Mouse (Mus musculus) liver, embryonic 16.5 days (tissue): ENCODE measurements around the gene Btbd8. TPM values are rescaled to one million over a fixed set of nuclear protein-coding genes. Genes with fewer than 3 reads are reported as not detected.

ENCODE experiments used
- ATAC-seq: fragments of 200-750 bp; cut with Nextera tagmentation; 2 replicates; pipeline ENCODE4 v1.8.0; 2017; ENCODE audit warnings: low read depth, mild to moderate bottlenecking, moderate number of reproducible peaks, moderate library complexity
- H3K27ac ChIP-seq: fragments of 300-500 bp; sonication (generic); 2 replicates; pipeline ENCODE4 v1.5.1; 2014; ENCODE audit warnings: mild to moderate bottlenecking, low read length
- H3K27me3 ChIP-seq: fragments of 300-500 bp; sonication (generic); 2 replicates; pipeline ENCODE4 v1.6.1; 2014; ENCODE audit warnings: low read depth, low read length, mixed read lengths; ENCODE audit not compliant: control insufficient read depth, insufficient read depth
- H3K36me3 ChIP-seq: fragments of 300-500 bp; sonication (generic); 2 replicates; pipeline ENCODE4 v1.6.1; 2014; ENCODE audit warnings: mild to moderate bottlenecking; ENCODE audit not compliant: control insufficient read depth, insufficient read depth
- H3K4me1 ChIP-seq: fragments of 300-500 bp; sonication (generic); 2 replicates; pipeline ENCODE4 v1.6.1; 2014; ENCODE audit warnings: low read depth, low read length, mixed read lengths; ENCODE audit not compliant: control insufficient read depth
- H3K4me2 ChIP-seq: fragments of 300-500 bp; sonication (generic); 2 replicates; pipeline ENCODE4 v1.6.1; 2014; ENCODE audit warnings: low read depth, low read length, mixed read lengths
- H3K4me3 ChIP-seq: fragments of 300-500 bp; sonication (generic); 2 replicates; pipeline ENCODE4 v1.5.1; 2014; ENCODE audit warnings: low read depth, mild to moderate bottlenecking, low read length
- H3K9ac ChIP-seq: fragments of 300-500 bp; sonication (generic); 2 replicates; pipeline ENCODE4 v1.6.1; 2014; ENCODE audit warnings: low read depth, low read length
- H3K9me3 ChIP-seq: fragments of 300-500 bp; sonication (generic); replicated peaks from 2 replicates; pipeline ENCODE4 v1.6.1; 2016; ENCODE audit warnings: low read length; ENCODE audit not compliant: control insufficient read depth
- WGBS: fragments of 180-500 bp; shearing (Covaris S2); extraction: QIAGEN DNeasy Blood & Tissue Kit; methylation state at CpG from one replicate; pipeline ENCODE4 v1.1.7; 2014; ENCODE audit not compliant: insufficient replicate concordance; 5-methylcytosine and 5-hydroxymethylcytosine counted together
- polyA plus RNA-seq: library from polyadenylated mRNA; unstranded; fragments of >200 nt; fragmentation: Nextera tagmentation; extraction: Ambion mirVana; gene quantifications from 2 replicates; pipeline ENCODE4 v1.2.1, GENCODE M21; 2015

The Btbd8 gene
- polyA plus RNA-seq, 1 experiment from 2014 or later: 0.99 TPM

DNA sequence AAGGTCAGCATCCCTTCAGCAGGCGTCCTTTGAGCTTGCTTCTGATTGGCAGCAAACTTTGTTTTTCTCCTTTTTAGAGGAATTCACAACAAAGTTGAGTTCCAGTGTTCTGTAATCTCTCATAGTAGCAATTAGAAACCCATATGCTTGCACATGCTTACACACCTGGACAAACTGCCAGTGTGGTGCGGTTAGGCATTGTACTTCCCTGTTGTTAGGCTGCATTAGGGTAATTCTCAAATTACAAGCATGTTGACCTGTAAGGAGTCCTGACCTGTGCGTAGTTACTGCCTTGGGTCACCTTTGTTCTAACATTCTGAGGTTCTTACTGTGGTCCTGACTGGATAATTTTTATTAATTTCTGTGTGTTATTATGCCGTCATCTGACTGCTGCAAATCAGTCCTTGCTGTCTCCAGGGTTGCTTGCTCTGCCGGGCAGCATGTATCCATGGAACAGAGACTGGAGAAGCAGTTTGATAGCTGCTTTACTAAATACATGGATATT, 61.1 kb downstream of the Btbd8 start:
- no peak for ATAC-seq
- Histone ChIP-seq H3K27me3 (no peaks in the 10 kb centered on the region), H3K9me3 (no peaks in the 10 kb centered on the region; the same call in 1 of the 2 replicates), H3K4me2 (no peak overlapping the region), H3K9ac (no peak overlapping the region), H3K27ac (no peak overlapping the region), H3K4me3 (no peak overlapping the region), H3K4me1 (no peaks in the 10 kb centered on the region), H3K36me3 (no peaks in the 10 kb centered on the region)
- WGBS: 71% methylated on average over 5 of the region's 5 CpGs

DNA sequence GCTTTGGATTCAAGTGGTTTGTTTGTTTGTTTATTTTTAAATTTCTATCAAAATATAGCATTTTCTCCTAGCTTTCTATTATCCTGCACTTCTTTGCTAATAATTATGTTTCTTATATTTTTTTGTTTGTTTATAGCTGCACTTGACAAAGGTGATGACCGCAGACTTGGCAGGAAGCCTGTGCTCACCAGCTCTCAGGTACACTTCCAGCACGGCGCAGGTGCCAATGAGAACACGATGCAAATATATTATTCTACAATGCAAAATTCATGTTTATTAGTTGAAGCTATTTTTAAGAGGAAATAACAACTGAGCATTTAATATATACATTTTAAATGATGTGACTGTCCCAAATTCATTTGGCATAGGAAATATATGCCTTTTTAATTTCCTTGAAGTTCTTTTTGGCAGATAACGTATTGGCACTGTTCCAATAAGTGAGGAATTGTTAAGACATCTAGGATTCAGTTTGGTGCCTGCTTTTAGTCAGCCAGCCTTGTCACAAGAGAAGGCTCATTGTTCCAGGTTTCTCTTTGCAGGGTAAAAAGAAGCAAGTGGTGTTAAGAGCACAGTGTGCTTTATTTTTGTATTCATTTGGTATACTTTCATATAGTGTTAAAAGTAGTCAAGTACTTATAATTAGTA, 62.2 kb downstream of the Btbd8 start:
- H3K9me3 ChIP-seq: no peaks in the 10 kb centered on the region
- H3K9ac ChIP-seq: no peak overlapping the region
- no peak for ATAC-seq
- no peaks in the 10 kb centered on the region for H3K36me3 ChIP-seq
- no peak overlapping the region for H3K4me3 ChIP-seq
- 78% methylated on average over 5 of the region's 5 CpGs for WGBS
- H3K27me3 ChIP-seq: no peaks in the 10 kb centered on the region
- H3K4me1 ChIP-seq: no peaks in the 10 kb centered on the region
- no peak overlapping the region for H3K27ac ChIP-seq
- H3K4me2 ChIP-seq: no peak overlapping the region

DNA sequence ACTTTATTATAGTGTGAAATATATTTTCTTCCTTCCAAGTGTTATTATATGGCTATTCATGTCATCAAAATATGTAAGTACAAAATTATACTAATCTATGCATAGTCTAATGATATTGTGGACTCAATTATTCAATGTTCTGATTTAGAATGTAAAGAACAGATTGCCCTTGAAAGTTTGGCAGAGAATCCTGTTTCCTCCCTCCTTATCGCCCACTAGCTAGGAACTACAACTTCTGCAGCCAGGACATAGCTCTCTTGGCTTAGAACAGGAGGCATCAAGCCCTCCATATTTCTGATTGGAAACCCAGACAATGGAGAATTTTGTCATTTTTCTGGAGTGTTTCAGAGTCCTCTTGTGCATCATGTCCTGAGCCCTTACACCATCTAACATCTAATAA, 62.9 kb downstream of the Btbd8 start:
- Histone ChIP-seq H3K4me1 (no peaks in the 10 kb centered on the region), H3K4me2 (no peak overlapping the region), H3K27me3 (no peaks in the 10 kb centered on the region), H3K36me3 (no peaks in the 10 kb centered on the region), H3K4me3 (no peak overlapping the region), H3K9ac (no peak overlapping the region), H3K9me3 (no peaks in the 10 kb centered on the region), H3K27ac (no peak overlapping the region)
- WGBS: 53% methylated on average over 1 of the region's 1 CpGs
- no peak for ATAC-seq

DNA sequence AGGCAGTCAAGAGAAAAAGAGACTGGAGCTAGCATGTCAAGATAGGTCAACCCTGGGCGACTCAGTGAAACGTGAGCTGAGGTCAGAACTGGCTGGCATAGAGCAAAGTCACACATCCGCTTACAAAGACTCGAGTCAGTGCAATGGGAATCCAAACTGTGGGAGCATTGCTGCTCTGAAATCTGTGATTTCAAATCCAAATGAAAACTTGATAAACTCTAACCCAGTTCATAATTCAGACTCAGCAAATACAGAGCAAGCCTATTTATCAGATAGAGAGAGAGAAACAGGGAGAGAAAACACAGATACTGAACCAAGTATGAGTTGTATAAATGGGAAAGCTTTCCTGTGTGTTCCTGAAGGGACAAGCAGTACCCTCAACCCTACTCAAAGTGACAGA, 69.5 kb downstream of the Btbd8 start, which contains the start of gene Gm42669:
Gene Gm42669, plus strand, starts transcription at position 301 of the 400 bp plus-strand sequence.
- Histone ChIP-seq H3K27ac (no peak within 1 kb of the TSS), H3K4me1 (no peaks in the 10 kb centered on the region), H3K9ac (no peak within 1 kb of the TSS), H3K36me3 (no peaks in the 10 kb centered on the region), H3K4me2 (no peak within 1 kb of the TSS), H3K4me3 (no peak within 1 kb of the TSS), H3K9me3 (no peaks in the 10 kb centered on the region), H3K27me3 (no peaks in the 10 kb centered on the region)
- WGBS: 62% methylated on average over 4 of the region's 4 CpGs
- no peak for ATAC-seq

DNA sequence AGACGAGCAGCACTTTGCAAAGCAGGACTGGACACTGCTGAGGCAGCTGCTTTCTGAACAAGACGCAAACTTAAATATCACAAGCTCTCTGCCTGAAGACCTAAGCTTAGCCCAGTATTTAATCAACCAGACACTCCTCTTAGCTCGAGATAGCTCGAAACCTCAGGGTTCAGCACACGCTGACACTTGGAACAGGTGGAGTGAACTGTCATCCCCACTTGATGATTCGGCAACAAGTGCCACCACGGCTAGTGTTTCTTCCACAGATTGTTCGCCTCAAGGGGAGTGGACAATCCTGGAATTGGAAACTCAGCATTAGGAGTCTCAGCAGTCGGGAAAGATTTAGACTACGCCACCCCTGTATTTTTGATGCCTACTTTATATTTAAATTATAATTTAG, 72.7 kb downstream of the Btbd8 start:
- Histone ChIP-seq H3K9me3 (no peaks in the 10 kb centered on the region), H3K27ac (no peak overlapping the region), H3K27me3 (no peaks in the 10 kb centered on the region), H3K4me3 (no peak overlapping the region), H3K4me1 (no peaks in the 10 kb centered on the region), H3K36me3 (no peaks in the 10 kb centered on the region), H3K4me2 (no peak overlapping the region), H3K9ac (no peak overlapping the region)
- no peak for ATAC-seq
- WGBS: 71% methylated on average over 10 of the region's 10 CpGs

DNA sequence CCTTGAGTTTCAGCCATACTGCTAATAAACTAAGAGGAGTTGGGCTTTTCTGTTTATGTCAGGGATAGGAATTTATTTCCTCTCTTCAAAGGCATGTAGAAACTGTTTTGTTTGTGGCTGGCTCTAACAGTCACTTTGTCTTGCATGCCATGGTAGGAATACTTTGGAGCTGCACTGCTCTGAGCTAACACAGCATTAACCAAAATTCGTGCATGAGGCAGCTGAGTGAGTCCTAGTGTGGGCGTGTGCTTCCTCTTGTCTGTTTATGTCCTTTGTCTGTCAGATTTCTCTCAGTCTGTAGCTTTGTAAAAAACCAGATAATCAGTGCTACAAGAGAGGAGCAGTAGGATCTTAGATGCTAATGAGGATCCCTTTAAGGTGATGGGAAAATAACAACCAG, 73.5 kb downstream of the Btbd8 start:
- H3K9ac ChIP-seq: no peak overlapping the region
- 35% methylated on average over 2 of the region's 2 CpGs for WGBS
- ATAC-seq: no peak

DNA sequence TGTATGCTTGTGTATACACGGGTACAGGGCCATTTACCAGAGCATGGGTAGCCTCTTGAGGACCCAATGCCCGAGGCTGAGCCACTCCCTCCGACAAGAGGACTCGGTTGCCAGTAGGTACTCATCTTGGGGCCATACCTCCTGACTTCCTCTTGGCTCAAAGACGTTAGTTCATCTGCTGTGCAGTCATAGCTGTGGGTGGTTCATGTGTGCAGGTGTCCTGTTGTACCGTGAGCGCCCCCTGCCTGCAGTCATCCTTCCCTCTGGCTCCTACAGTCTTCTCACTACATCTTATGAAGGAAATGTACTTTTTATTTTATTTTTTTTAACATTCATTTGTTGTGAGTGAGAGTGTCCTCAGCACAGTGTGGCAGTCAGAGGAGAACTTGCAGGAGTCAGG, 75.8 kb downstream of the Btbd8 start:
- Histone ChIP-seq H3K27ac (no peak overlapping the region), H3K9ac (no peak overlapping the region), H3K4me1 (no peaks in the 10 kb centered on the region), H3K4me3 (no peak overlapping the region), H3K4me2 (no peak overlapping the region), H3K9me3 (no peaks in the 10 kb centered on the region), H3K36me3 (no peaks in the 10 kb centered on the region), H3K27me3 (no peaks in the 10 kb centered on the region)
- WGBS: 29% methylated on average over 7 of the region's 7 CpGs
- ATAC-seq: peak; percentile 39; the same call in 1 of the 2 replicates

More for the DNA sequence above, 73.5 kb downstream of the Btbd8 start:
- Histone ChIP-seq H3K36me3 (no peaks in the 10 kb centered on the region), H3K27ac (no peak overlapping the region), H3K4me3 (no peak overlapping the region), H3K4me1 (no peaks in the 10 kb centered on the region), H3K9me3 (no peaks in the 10 kb centered on the region), H3K4me2 (no peak overlapping the region), H3K27me3 (no peaks in the 10 kb centered on the region)

DNA sequence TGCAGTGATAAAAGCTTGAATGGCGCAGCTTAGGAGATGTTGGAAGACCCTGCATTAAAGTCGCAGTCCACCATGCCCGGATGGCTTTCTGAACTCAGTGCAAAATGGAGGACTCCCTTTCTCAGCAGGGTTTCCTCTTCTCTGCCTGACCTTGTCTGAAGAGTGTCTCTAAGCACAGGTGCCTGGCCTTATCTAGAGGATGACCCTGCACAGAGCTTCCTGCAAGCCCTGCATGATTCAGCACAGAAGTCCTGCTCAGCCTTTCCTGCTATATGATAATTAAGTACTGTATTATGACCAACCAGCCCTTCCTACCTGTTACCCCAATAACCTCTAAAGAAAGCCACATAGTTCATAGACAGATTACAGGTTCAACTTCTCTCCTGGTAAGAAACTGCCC, 77.7 kb downstream of the Btbd8 start:
- no peaks in the 10 kb centered on the region for H3K9me3 ChIP-seq
- 62% methylated on average over 3 of the region's 3 CpGs for WGBS
- H3K27ac ChIP-seq: no peak overlapping the region
- H3K4me3 ChIP-seq: no peak overlapping the region
- H3K4me1 ChIP-seq: no peaks in the 10 kb centered on the region
- no peaks in the 10 kb centered on the region for H3K36me3 ChIP-seq
- H3K4me2 ChIP-seq: no peak overlapping the region
- ATAC-seq: 0 out of 2 replicates have a peak, but pooled peaks have one; percentile 43
- H3K27me3 ChIP-seq: no peaks in the 10 kb centered on the region
- H3K9ac ChIP-seq: no peak overlapping the region

DNA sequence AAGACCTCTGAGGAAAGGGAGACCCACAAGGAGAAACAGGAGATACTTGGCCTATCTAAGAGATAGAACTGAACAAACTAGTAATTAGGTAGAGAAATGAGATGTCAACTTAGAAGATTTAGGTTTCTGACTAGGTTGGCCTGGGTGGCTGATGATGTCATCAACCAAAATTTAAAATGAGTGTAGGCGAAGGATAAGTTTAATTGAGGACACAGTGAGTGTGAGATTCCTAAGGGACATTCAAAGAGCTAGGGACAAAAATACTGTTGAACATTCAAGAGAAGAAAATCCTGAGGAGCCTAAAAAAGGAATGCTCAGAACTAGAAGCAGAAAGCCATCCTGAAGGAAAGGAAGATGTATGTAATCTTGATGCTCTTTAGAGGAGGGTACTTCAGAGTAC, 78.3 kb downstream of the Btbd8 start:
- H3K9ac ChIP-seq: no peak overlapping the region
- H3K36me3 ChIP-seq: no peaks in the 10 kb centered on the region
- no peak overlapping the region for H3K27ac ChIP-seq
- no peaks in the 10 kb centered on the region for H3K4me1 ChIP-seq
- ATAC-seq: no peak
- H3K4me3 ChIP-seq: no peak overlapping the region
- H3K27me3 ChIP-seq: no peaks in the 10 kb centered on the region
- H3K9me3 ChIP-seq: no peaks in the 10 kb centered on the region
- 65% methylated on average over 1 of the region's 1 CpGs for WGBS
- H3K4me2 ChIP-seq: no peak overlapping the region
